Mouse (Mus musculus) B cell, adult (primary cell): Measurements from ENCODE around the gene Tal1. TPM values are rescaled to one million over a fixed set of nuclear protein-coding genes. Genes with fewer than 3 reads are reported as not detected.

Experiments
- total RNA-seq: library from RNA; stranded (reverse); gene quantifications from 4 replicates; pipeline ENCODE4 v1.2.4, GENCODE M21; 2023; ENCODE audit not compliant: inconsistent age

Tal1 gene
- 0.45 to 0.60 TPM in 2 of 4 replicates, not detected in the others for total RNA-seq

GRCm38 (mm10) chr4:115056371-115056920, at the start of gene Tal1:
Gene Tal1, plus strand, starts transcription at chr4:115056426.

GRCm38 (mm10) chr4:115088611-115089338, 32.5 kb downstream of the Tal1 start, which contains the start of gene Pdzk1ip1:
Gene Pdzk1ip1, plus strand, starts transcription at chr4:115088708.

Other genes with a start within 250 kb of the Tal1 start
- gene Gm12830, start 234.7 kb upstream of the Tal1 start, total RNA-seq = not detected in 4 replicates
- gene Foxd2, start 147.6 kb upstream of the Tal1 start, total RNA-seq = 0.90 to 1.6 TPM (median 1.1 TPM) in 4 replicates
- gene Foxe3, start 130.4 kb upstream of the Tal1 start, total RNA-seq = not detected in 4 replicates
- 42.5 to 54.1 TPM (median 51.3 TPM) in 4 replicates for gene Cmpk1, start 69.2 kb upstream of the Tal1 start, total RNA-seq
- gene Stil, start 56.3 kb upstream of the Tal1 start, total RNA-seq = 0.83 to 0.97 TPM (median 0.96 TPM) in 4 replicates
- gene Pdzk1ip1, start 32.3 kb downstream of the Tal1 start, total RNA-seq = not detected in 4 replicates
- not detected in 4 replicates for gene Cyp4x1, start 77.9 kb downstream of the Tal1 start, total RNA-seq
- gene Cyp4a29, start 185.7 kb downstream of the Tal1 start, total RNA-seq = not detected in 4 replicates
- not detected in 4 replicates for gene Cyp4a12a, start 242.6 kb downstream of the Tal1 start, total RNA-seq